19 mouse cellular contexts compared by ENCODE assay signal in the genomic region with DNA sequence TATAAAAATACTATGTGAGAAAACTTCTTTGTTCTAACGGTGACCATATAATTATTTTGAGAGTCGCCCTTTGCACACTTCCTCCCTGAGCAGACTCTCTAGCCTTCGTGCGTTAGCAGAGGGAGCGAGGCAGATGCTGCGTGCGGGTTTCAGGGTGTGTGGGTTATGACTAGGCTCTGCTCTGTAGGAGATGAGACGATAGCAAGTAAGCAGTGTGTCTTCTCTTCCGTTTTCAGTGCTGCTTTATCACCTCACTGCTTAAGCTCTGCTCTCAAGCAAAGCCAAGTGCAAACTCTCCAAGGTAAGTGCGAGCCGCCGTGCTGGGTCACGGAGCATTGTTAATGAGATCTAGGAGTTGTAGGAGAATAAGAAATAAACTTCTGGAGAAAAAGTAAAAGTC. TPM values are rescaled to one million over a fixed set of nuclear protein-coding genes. Genes with fewer than 3 reads are reported as not detected.
A peak's percentile ranks its signal among the peaks of the same experiment; 100 is the strongest.
DNase-seq lines count a peak whose midpoint lies in the region; ATAC-seq and TF ChIP-seq lines count a peak whose summit lies in the region.
"Had no signal": no experiment of that assay in that cellular context is flagged by ENCODE, and none has a peak within 500 bp of the region (broad histone marks: within the 10 kb centered on the region; RNA-seq: fewer than 3 reads in every experiment).

No protein-coding gene starts in this region.

- no peak for TF ChIP-seq RAD21 in MEL (IDR thresholded peaks at IDR 0.05; ENCODE audit: low read depth, low read length)

- ATAC-seq in liver, embryonic 16.5 days (ENCODE audit: low read depth) = peak; percentile 79
- ATAC-seq: midbrain, embryonic 13.5 days had no signal

- H3K4me2 ChIP-seq in liver, embryonic 16.5 days (ENCODE audit: low read depth, low read length) = no peak overlapping the region
- H3K4me2 ChIP-seq: embryonic facial prominence, embryonic 15.5 days; forebrain, embryonic 12.5 days; heart, embryonic 15.5 days; midbrain, embryonic 13.5 days had no signal

- TF ChIP-seq CTCF in MEL (IDR thresholded peaks at IDR 0.05 in 2 of 3, conservative IDR thresholded peaks at IDR 0.05 in 1 of 3; ENCODE audit: control insufficient read depth in 1 of 3, insufficient read depth in 1 of 3, low read depth in 2 of 3, low read length in 3 of 3, poor library complexity in 1 of 3, severe bottlenecking in 1 of 3) = no peak

- peaks cover 6 to 40% of the 10 kb centered on the region in 2 experiments; a peak in 3 of 4 replicates for H3K36me3 ChIP-seq in MEL (ENCODE audit: control insufficient read depth in 1 of 2, insufficient read depth in 2 of 2, low read length in 2 of 2)
- H3K36me3 ChIP-seq in liver, embryonic 16.5 days (ENCODE audit: control insufficient read depth, insufficient read depth) = peaks cover 6% of the 10 kb centered on the region; the same call in 1 of the 2 replicates
- H3K36me3 ChIP-seq: embryonic facial prominence, embryonic 15.5 days; heart, embryonic 15.5 days; midbrain, embryonic 13.5 days had no signal

- H3K27ac ChIP-seq in MEL (ENCODE audit: control insufficient read depth, low read depth, low read length) = peak overlapping the region; percentile 29
- peak overlapping the region; percentile 6; the same call in 1 of the 2 replicates for H3K27ac ChIP-seq in liver, embryonic 16.5 days (ENCODE audit: low read length)
- H3K27ac ChIP-seq: embryonic facial prominence, embryonic 15.5 days; forebrain, embryonic 12.5 days; heart, embryonic 15.5 days; midbrain, embryonic 13.5 days had no signal

- peak overlapping the region; percentile 36; the same call in 1 of the 2 replicates for H3K9ac ChIP-seq in MEL (ENCODE audit: control insufficient read depth, low read depth, low read length, poor library complexity, severe bottlenecking)
- no peak overlapping the region for H3K9ac ChIP-seq in liver, embryonic 16.5 days (ENCODE audit: low read depth, low read length)
- H3K9ac ChIP-seq: embryonic facial prominence, embryonic 15.5 days; forebrain, embryonic 12.5 days; heart, embryonic 15.5 days; midbrain, embryonic 13.5 days had no signal

- TF ChIP-seq POLR2A in MEL (IDR thresholded peaks at IDR 0.05; ENCODE audit: control insufficient read depth in 1 of 2, insufficient read depth in 1 of 2, low read depth in 1 of 2, low read length in 2 of 2, poor library complexity in 1 of 2) = peak in 1 of 2 experiments; percentile 51; a peak in 1 of 4 replicates

- peak; percentile 73 to 79 for TF ChIP-seq EP300 in MEL (IDR thresholded peaks at IDR 0.05; ENCODE audit: low read depth in 1 of 2, low read length in 2 of 2)

- WGBS in liver, embryonic 16.5 days (ENCODE audit: insufficient replicate concordance) = 41% methylated on average over 13 of the region's 13 CpGs

- H3K4me1 ChIP-seq in MEL (ENCODE audit: control insufficient read depth in 1 of 2, insufficient read depth in 2 of 2, low read length in 2 of 2) = peaks cover 26 to 30% of the 10 kb centered on the region in 2 experiments
- H3K4me1 ChIP-seq in liver, embryonic 16.5 days (ENCODE audit: control insufficient read depth, low read depth, low read length) = peaks cover 27% of the 10 kb centered on the region
- H3K4me1 ChIP-seq: embryonic facial prominence, embryonic 15.5 days; forebrain, embryonic 12.5 days; heart, embryonic 15.5 days; midbrain, embryonic 13.5 days had no signal

- peaks cover 5% of the 10 kb centered on the region for H3K79me2 ChIP-seq in MEL (ENCODE audit: control insufficient read depth, insufficient read depth, low read length, poor library complexity)

- no peaks in the 10 kb centered on the region for H3K27me3 ChIP-seq in MEL (ENCODE audit: control insufficient read depth in 1 of 2, insufficient read depth in 2 of 2, low read length in 2 of 2)
- H3K27me3 ChIP-seq in liver, embryonic 16.5 days (ENCODE audit: control insufficient read depth, insufficient read depth, low read depth, low read length) = no peaks in the 10 kb centered on the region
- H3K27me3 ChIP-seq: embryonic facial prominence, embryonic 15.5 days; forebrain, embryonic 12.5 days; heart, embryonic 15.5 days; midbrain, embryonic 13.5 days had no signal

- H3K4me3 ChIP-seq in MEL (ENCODE audit: control insufficient read depth in 1 of 2, insufficient read depth in 1 of 2, low read depth in 2 of 2, low read length in 2 of 2) = peak overlapping the region in 1 of 2 experiments; percentile 13; a peak in 1 of 4 replicates
- H3K4me3 ChIP-seq in liver, embryonic 16.5 days (ENCODE audit: low read depth, low read length) = no peak overlapping the region
- H3K4me3 ChIP-seq: embryonic facial prominence, embryonic 15.5 days; forebrain, embryonic 12.5 days; heart, embryonic 15.5 days; midbrain, embryonic 13.5 days; myocyte had no signal

- intact Hi-C loops in left cerebral cortex, postnatal 14 days (cut with DNase I) = no loop called here

- DNase-seq in CD4-positive, CD25-positive, alpha-beta regulatory T cell, adult 2 months (ENCODE audit: low read depth, low spot score) = peak; percentile 56
- DNase-seq in MEL (ENCODE audit: low read depth, low spot score) = peak; percentile 92
- DNase-seq in induced T-regulatory cell, adult 2 months (ENCODE audit: low read depth) = peak; percentile 74
- no peak for DNase-seq in retina, embryonic 14.5 days (ENCODE audit: low spot score)
- no peak for DNase-seq in ovary, postnatal 14 days (ENCODE audit: low spot score)
- no peak for DNase-seq in left cerebral cortex, postnatal 14 days (ENCODE audit: low spot score in 2 of 2)
- no peak for DNase-seq in cerebellum, postnatal 14 days
- DNase-seq: adrenal gland, postnatal 25 days; cerebellum, adult 9-11 months; embryo, embryonic 11 days; lung, adult 18-20 months; right cerebral cortex, postnatal 14 days; thymus, postnatal 25 days had no signal

- H3K9me3 ChIP-seq in MEL (replicated peaks; ENCODE audit: insufficient read depth, low read length) = no peaks in the 10 kb centered on the region
- H3K9me3 ChIP-seq in liver, embryonic 16.5 days (replicated peaks; ENCODE audit: control insufficient read depth, low read length) = no peaks in the 10 kb centered on the region
- H3K9me3 ChIP-seq: embryonic facial prominence, embryonic 15.5 days; forebrain, embryonic 12.5 days; heart, embryonic 15.5 days; midbrain, embryonic 13.5 days had no signal

TF ChIP-seq in MEL, 35 proteins besides CTCF, POLR2A, EP300 and RAD21:
- TF ChIP-seq POLR2AphosphoS5 (IDR thresholded peaks at IDR 0.05; ENCODE audit: borderline replicate concordance, low read depth, low read length) (no peak), MAX (IDR thresholded peaks at IDR 0.05; ENCODE audit: low read length) (peak; percentile 62), SMC3 (IDR thresholded peaks at IDR 0.05; ENCODE audit: low read depth, low read length) (no peak), CHD2 (IDR thresholded peaks at IDR 0.05; ENCODE audit: low read length) (no peak), MYC (IDR thresholded peaks at IDR 0.05; ENCODE audit: low read depth, low read length) (0 out of 2 replicates have a peak, but pooled peaks have one; percentile 59), ELF1 (IDR thresholded peaks at IDR 0.05; ENCODE audit: low read depth, low read length) (peak; percentile 30; the same call in 1 of the 2 replicates), ZNF384 (IDR thresholded peaks at IDR 0.05; ENCODE audit: low read depth, low read length) (no peak), SIN3A (IDR thresholded peaks at IDR 0.05; ENCODE audit: low read length) (peak; percentile 60; the same call in 1 of the 2 replicates), TCF12 (IDR thresholded peaks at IDR 0.05; ENCODE audit: low read depth, low read length) (peak; percentile 37; the same call in 1 of the 2 replicates), TBP (IDR thresholded peaks at IDR 0.05; ENCODE audit: low read depth, low read length) (peak; percentile 69), ETS1 (IDR thresholded peaks at IDR 0.05; ENCODE audit: low read depth, low read length) (peak; percentile 65; the same call in 1 of the 2 replicates), MAZ (IDR thresholded peaks at IDR 0.05; ENCODE audit: low read depth, low read length) (no peak), TAL1 (IDR thresholded peaks at IDR 0.05; ENCODE audit: low read length) (no peak), GATA1 (IDR thresholded peaks at IDR 0.05; ENCODE audit: low read depth, low read length) (peak; percentile 83), CHD1 (IDR thresholded peaks at IDR 0.05; ENCODE audit: low read depth, low read length) (no peak), UBTF (IDR thresholded peaks at IDR 0.05; ENCODE audit: borderline replicate concordance, insufficient read depth, low read depth, low read length) (no peak), NELFE (IDR thresholded peaks at IDR 0.05; ENCODE audit: low read depth, low read length) (no peak), MAFK (IDR thresholded peaks at IDR 0.05; ENCODE audit: borderline replicate concordance, low read depth, low read length) (no peak), MYB (IDR thresholded peaks at IDR 0.05; ENCODE audit: low read depth, low read length) (no peak)

RNA-seq across cellular contexts. Expression of gene Foxn2, which starts 38.5 kb away (rescaled TPM):
- total RNA-seq in MEL (2012; rRNA removed) = 20.9 and 21.7 TPM in 2 replicates
- 100 to 1,000 TPM in 1 of 2 experiments, 10 to 100 TPM in 1; 20.0 to 133 TPM for polyA plus RNA-seq in MEL (2012; ENCODE audit: insufficient read depth in 1 of 2, insufficient read length in 2 of 2, low read depth in 1 of 2, low replicate concordance in 2 of 2, missing spikeins in 1 of 2)
- polyA plus RNA-seq in liver, embryonic 16.5 days (2015; fragmentation: Nextera tagmentation; extraction: Ambion mirVana) = 11.0 and 11.8 TPM in 2 replicates
- 10 to 100 TPM; 11.5 to 12.1 TPM for total RNA-seq in left cerebral cortex, postnatal 14 days (2021)

RNA-seq across cellular contexts. Expression of gene Ppp1r21, which starts 50.9 kb away (rescaled TPM):
- total RNA-seq in MEL (2012; rRNA removed) = 9.6 and 11.1 TPM in 2 replicates
- 10 to 100 TPM in 1 of 2 experiments, not detected in 1; 16.2 TPM for polyA plus RNA-seq in MEL (2012; ENCODE audit: insufficient read depth in 1 of 2, insufficient read length in 2 of 2, low read depth in 1 of 2, low replicate concordance in 2 of 2, missing spikeins in 1 of 2)
- polyA plus RNA-seq in liver, embryonic 16.5 days (2015; fragmentation: Nextera tagmentation; extraction: Ambion mirVana) = 9.6 and 10.6 TPM in 2 replicates
- total RNA-seq in left cerebral cortex, postnatal 14 days (2021) = 10 to 100 TPM; 67.4 to 78.8 TPM

Comparison
In these comparisons a context has a peak if more than half of its experiments do, and no peak if none do; other contexts are left out.
1. DNase-seq: peak in CD4-positive, CD25-positive, alpha-beta regulatory T cell, adult 2 months (single experiment), MEL (single experiment) and induced T-regulatory cell, adult 2 months (single experiment); none in retina, embryonic 14.5 days (single experiment), ovary, postnatal 14 days (single experiment), left cerebral cortex, postnatal 14 days (0 of 2) and cerebellum, postnatal 14 days (0 of 2).